ENCODE assay signal across 24 mouse cellular contexts in the genomic region with DNA sequence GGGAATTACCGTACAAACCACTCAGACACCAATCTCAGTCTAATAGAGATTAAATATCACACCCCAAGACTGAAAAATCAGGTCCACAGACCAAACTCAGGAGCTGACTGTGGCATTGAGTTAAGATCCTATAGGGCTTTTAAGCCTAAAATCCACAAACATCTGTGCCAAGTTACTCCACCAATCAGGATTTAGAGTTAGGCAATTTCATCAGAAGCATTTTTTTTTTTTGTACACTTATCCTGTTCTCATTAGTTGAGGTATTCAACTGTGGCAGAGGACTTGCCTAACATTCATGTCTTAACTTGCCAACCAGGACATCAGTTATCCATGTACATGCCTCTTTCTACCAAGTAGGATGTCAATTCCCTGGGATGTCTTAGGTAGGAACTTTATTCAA. TPM values are rescaled to one million over a fixed set of nuclear protein-coding genes. Genes with fewer than 3 reads are reported as not detected.
DNase-seq lines count a peak whose midpoint lies in the region; ATAC-seq and TF ChIP-seq lines count a peak whose summit lies in the region.
"Had no signal": no experiment of that assay in that cellular context is flagged by ENCODE, and none has a peak within 500 bp of the region (broad histone marks: within the 10 kb centered on the region; RNA-seq: fewer than 3 reads in every experiment).

No protein-coding gene starts in this region.

- H3K79me2 ChIP-seq in myocyte (ENCODE audit: control insufficient read depth, insufficient read depth): peaks cover 23% of the 10 kb centered on the region

- no peak for TF ChIP-seq POLR2A in myocyte (IDR thresholded peaks at IDR 0.05; ENCODE audit: insufficient read length, low read depth)
- TF ChIP-seq POLR2A in thymus, adult 2 months (IDR thresholded peaks at IDR 0.05; ENCODE audit: control insufficient read depth, extremely low read depth, insufficient read depth, low read length, poor library complexity): no peak

- H3K9me3 ChIP-seq in liver, embryonic 13.5 days (replicated peaks): no peaks in the 10 kb centered on the region
- H3K9me3 ChIP-seq in liver, embryonic 11.5 days (ENCODE audit: control insufficient read depth, low read length): no peaks in the 10 kb centered on the region
- H3K9me3 ChIP-seq: embryonic facial prominence, embryonic 13.5 days; embryonic facial prominence, embryonic 15.5 days; forebrain, embryonic 10.5 days; forebrain, embryonic 12.5 days; forebrain, embryonic 15.5 days had no signal

- peaks cover 15% of the 10 kb centered on the region for H3K4me1 ChIP-seq in liver, embryonic 13.5 days (replicated peaks)
- peaks cover 3% of the 10 kb centered on the region; the same call in 1 of the 2 replicates for H3K4me1 ChIP-seq in liver, embryonic 11.5 days (replicated peaks; ENCODE audit: control insufficient read depth, insufficient read depth, low read length)
- peaks cover 4% of the 10 kb centered on the region for H3K4me1 ChIP-seq in thymus, adult 2 months (replicated peaks; ENCODE audit: control insufficient read depth, insufficient read depth, low read length)

- no peak for TF ChIP-seq CTCF in thymus, adult 2 months (IDR thresholded peaks at IDR 0.05; ENCODE audit: borderline replicate concordance, control insufficient read depth, extremely low read depth, insufficient read depth, low read length, poor library complexity)

- DNase-seq in liver, embryonic 13.5 days: no peak
- no peak for DNase-seq in liver, embryonic 11.5 days (ENCODE audit: low spot score)
- DNase-seq in adipocyte (ENCODE audit: low spot score): peak; percentile 28
- DNase-seq in gonadal fat pad, adult 2 months (ENCODE audit: low read depth): peak; percentile 89
- no peak for DNase-seq in retina, embryonic 14.5 days (ENCODE audit: low spot score)
- DNase-seq in thymus, adult 2 months: no peak
- DNase-seq: adrenal gland, adult 2 months; adrenal gland, postnatal 10 days; adrenal gland, postnatal 25 days; cerebellum, adult 11 months; cerebellum, adult 8-10 months; cerebellum, postnatal 14 days; cerebellum, postnatal 36 days; embryo, embryonic 11 days; forebrain, postnatal 0 days had no signal

- H3K36me3 ChIP-seq in liver, embryonic 13.5 days: peaks cover 18% of the 10 kb centered on the region
- H3K36me3 ChIP-seq in liver, embryonic 11.5 days (ENCODE audit: control insufficient read depth, insufficient read depth, low read length): peaks cover 3% of the 10 kb centered on the region; the same call in 1 of the 2 replicates
- peaks cover 5% of the 10 kb centered on the region for H3K36me3 ChIP-seq in myocyte (ENCODE audit: control insufficient read depth, insufficient read depth)
- H3K36me3 ChIP-seq in thymus, adult 2 months (ENCODE audit: control insufficient read depth, insufficient read depth, low read length): peaks cover 7% of the 10 kb centered on the region; the same call in 1 of the 2 replicates

- H3K27me3 ChIP-seq in liver, embryonic 13.5 days: peaks cover 8% of the 10 kb centered on the region
- H3K27me3 ChIP-seq in liver, embryonic 11.5 days (replicated peaks; ENCODE audit: control insufficient read depth, insufficient read depth, low read length): no peaks in the 10 kb centered on the region
- H3K27me3 ChIP-seq in myocyte (ENCODE audit: control insufficient read depth, insufficient read depth, insufficient read length): peaks cover 11% of the 10 kb centered on the region
- H3K27me3 ChIP-seq in thymus, adult 2 months (ENCODE audit: control insufficient read depth, insufficient read depth, low read length): no peaks in the 10 kb centered on the region

- no peak overlapping the region for H3ac ChIP-seq in myocyte (ENCODE audit: control insufficient read depth, insufficient read length)

- no peak overlapping the region for H3K9ac ChIP-seq in liver, embryonic 13.5 days
- no peak overlapping the region for H3K9ac ChIP-seq in liver, embryonic 11.5 days (ENCODE audit: low read depth, low read length)

- no peak for ATAC-seq in liver, embryonic 13.5 days (ENCODE audit: low read depth)
- ATAC-seq in liver, embryonic 11.5 days (replicated peaks; ENCODE audit: low FRiP score): no peak
- ATAC-seq in erythroblast, adult 5-6 weeks (replicated peaks; ENCODE audit: low FRiP score, poor library complexity, severe bottlenecking): no peak
- ATAC-seq: activated CD4-positive, CD25-positive, alpha-beta regulatory T cell, adult 4 months; Patski had no signal

- peak overlapping the region; percentile 89; the same call in 1 of the 2 replicates for H3K4me2 ChIP-seq in liver, embryonic 13.5 days
- H3K4me2 ChIP-seq in liver, embryonic 11.5 days: no peak overlapping the region
- H3K4me2 ChIP-seq in myocyte (ENCODE audit: low read depth): no peak overlapping the region

- 94% methylated on average over 1 of the region's 1 CpGs for WGBS in liver, embryonic 13.5 days (ENCODE audit: insufficient replicate concordance)
- WGBS in liver, embryonic 11.5 days: 95% methylated on average over 1 of the region's 1 CpGs
- WGBS in thymus, adult 2 months: 97% methylated on average over 1 of the region's 1 CpGs

- no peak overlapping the region for H3K4me3 ChIP-seq in liver, embryonic 13.5 days (replicated peaks)
- no peak overlapping the region for H3K4me3 ChIP-seq in liver, embryonic 11.5 days (ENCODE audit: low read depth, low read length)
- H3K4me3 ChIP-seq in myocyte: peak overlapping the region; percentile 99
- no peak overlapping the region for H3K4me3 ChIP-seq in thymus, adult 2 months (ENCODE audit: control insufficient read depth, insufficient read depth, low read length)

- H3K27ac ChIP-seq in liver, embryonic 13.5 days: no peak overlapping the region
- no peak overlapping the region for H3K27ac ChIP-seq in liver, embryonic 11.5 days (ENCODE audit: low read depth, low read length)
- H3K27ac ChIP-seq in thymus, adult 2 months (ENCODE audit: control insufficient read depth, insufficient read depth, low read length): no peak overlapping the region

TF ChIP-seq in myocyte, 11 proteins besides CTCF, POLR2A, EP300 and RAD21:
- TF ChIP-seq MAX (IDR thresholded peaks at IDR 0.05; ENCODE audit: low read depth): no peak
- no peak for TF ChIP-seq E2F4 (IDR thresholded peaks at IDR 0.05; ENCODE audit: insufficient read depth)
- no peak for TF ChIP-seq CEBPB (IDR thresholded peaks at IDR 0.05; ENCODE audit: insufficient read depth, poor library complexity, severe bottlenecking)
- no peak for TF ChIP-seq SRF (IDR thresholded peaks at IDR 0.05; ENCODE audit: control insufficient read depth, insufficient read length, low read depth)
- no peak for TF ChIP-seq MYOD1 (IDR thresholded peaks at IDR 0.05; ENCODE audit: control insufficient read depth in 1 of 3, insufficient read length in 2 of 3, low read depth in 2 of 3)
- TF ChIP-seq TCF12 (IDR thresholded peaks at IDR 0.05; ENCODE audit: insufficient read depth, poor library complexity, severe bottlenecking): no peak
- TF ChIP-seq USF1 (IDR thresholded peaks at IDR 0.05; ENCODE audit: low read depth): no peak
- no peak for TF ChIP-seq POLR2AphosphoS2 (IDR thresholded peaks at IDR 0.05; ENCODE audit: insufficient read length, low read depth)
- no peak for TF ChIP-seq MYOG (IDR thresholded peaks at IDR 0.05; ENCODE audit: control insufficient read depth in 1 of 3, insufficient read depth in 1 of 3, insufficient read length in 2 of 3, low read depth in 2 of 3)
- TF ChIP-seq TCF3 (IDR thresholded peaks at IDR 0.05; ENCODE audit: insufficient read length, low read depth): no peak
- no peak for TF ChIP-seq REST (IDR thresholded peaks at IDR 0.05; ENCODE audit: insufficient read depth, insufficient read length)

RNA-seq across cellular contexts. Expression of gene Nsrp1, which starts 1.1 kb away (rescaled TPM):
- polyA plus RNA-seq in liver, embryonic 13.5 days (2015; fragmentation: Nextera tagmentation; extraction: Ambion mirVana): 31.9 and 38.4 TPM in 2 replicates
- 37.4 and 45.6 TPM in 2 replicates for polyA plus RNA-seq in liver, embryonic 11.5 days (2014; fragmentation: Nextera tagmentation; extraction: Ambion mirVana)
- polyA plus RNA-seq in gonadal fat pad, adult 2 months (2012; rRNA removed): 1.1 and 2.3 TPM in 2 replicates
- polyA plus RNA-seq in myocyte (2012; fragmentation: generic; extraction: Trizol): 2.9 TPM
- 7.9 and 16.1 TPM in 2 replicates for total RNA-seq in erythroblast, adult 5-6 weeks (2015; ENCODE audit: low replicate concordance)
- 1.9 and 7.2 TPM in 2 replicates for total RNA-seq in erythroblast, adult 5-6 weeks (2017; ENCODE audit: low replicate concordance)
- 1.3 and 1.7 TPM in 2 replicates for polyA plus RNA-seq in thymus, adult 2 months (2012; rRNA removed)

Comparison
In these comparisons a context has a peak if more than half of its experiments do, and no peak if none do; other contexts are left out.
1. DNase-seq: peak in adipocyte (single experiment) and gonadal fat pad, adult 2 months (single experiment); none in liver, embryonic 13.5 days (single experiment), liver, embryonic 11.5 days (single experiment), retina, embryonic 14.5 days (single experiment) and thymus, adult 2 months (single experiment).